Mouse (Mus musculus) stomach, embryonic 16.5 days (tissue): ENCODE measurements around the gene Akr1d1. TPM values are rescaled to one million over a fixed set of nuclear protein-coding genes. Genes with fewer than 3 reads are reported as not detected.
A peak's percentile ranks its signal among the peaks of the same experiment; 100 is the strongest.

Experiments used
- ATAC-seq: fragments of 200-750 bp; cut with Nextera tagmentation; 2 replicates; pipeline ENCODE4 v1.8.0; 2017; ENCODE audit warnings: moderate number of reproducible peaks, moderate TSS enrichment; ENCODE audit not compliant: insufficient read depth, low FRiP score
- H3K27ac ChIP-seq: fragments of 300-500 bp; sonication (generic); 2 replicates; pipeline ENCODE4 v1.5.1; 2014; ENCODE audit warnings: low read length
- H3K27me3 ChIP-seq: fragments of 300-500 bp; sonication (generic); 2 replicates; pipeline ENCODE4 v1.6.1; 2014; ENCODE audit warnings: low read length, control low read depth, mixed read lengths; ENCODE audit not compliant: control insufficient read depth, insufficient read depth
- H3K36me3 ChIP-seq: fragments of 300-500 bp; sonication (generic); 2 replicates; pipeline ENCODE4 v1.6.1; 2014; ENCODE audit warnings: low read length; ENCODE audit not compliant: control insufficient read depth, insufficient read depth
- H3K4me1 ChIP-seq: fragments of 300-500 bp; sonication (generic); 2 replicates; pipeline ENCODE4 v1.6.1; 2014; ENCODE audit warnings: low read length, control low read depth, mixed read lengths; ENCODE audit not compliant: control insufficient read depth, insufficient read depth
- H3K4me2 ChIP-seq: fragments of 300-500 bp; sonication (generic); 2 replicates; pipeline ENCODE4 v1.6.1; 2014; ENCODE audit warnings: low read depth, low read length, mixed read lengths
- H3K4me3 ChIP-seq: fragments of 300-500 bp; sonication (generic); replicated peaks from 2 replicates; pipeline ENCODE4 v1.5.1; 2014; ENCODE audit warnings: mild to moderate bottlenecking, low read length
- H3K9ac ChIP-seq: fragments of 300-500 bp; sonication (generic); 2 replicates; pipeline ENCODE4 v1.6.1; 2014; ENCODE audit warnings: low read length
- H3K9me3 ChIP-seq: fragments of 300-500 bp; sonication (generic); replicated peaks from 2 replicates; pipeline ENCODE4 v1.6.1; 2016; ENCODE audit warnings: low read length, control low read depth; ENCODE audit not compliant: control insufficient read depth
- WGBS: fragments of 180-500 bp; shearing (Covaris S2); extraction: QIAGEN DNeasy Blood & Tissue Kit; methylation state at CpG from one replicate; pipeline ENCODE4 v1.1.7; 2014; 5-methylcytosine and 5-hydroxymethylcytosine counted together
- polyA plus RNA-seq: library from polyadenylated mRNA; unstranded; fragments of >200 nt; fragmentation: Nextera tagmentation; extraction: Ambion mirVana; gene quantifications from 2 replicates; pipeline ENCODE4 v1.2.1, GENCODE M21; 2015

Gene Akr1d1
- polyA plus RNA-seq, 1 experiment from 2014 or later: 0.76 TPM

DNA sequence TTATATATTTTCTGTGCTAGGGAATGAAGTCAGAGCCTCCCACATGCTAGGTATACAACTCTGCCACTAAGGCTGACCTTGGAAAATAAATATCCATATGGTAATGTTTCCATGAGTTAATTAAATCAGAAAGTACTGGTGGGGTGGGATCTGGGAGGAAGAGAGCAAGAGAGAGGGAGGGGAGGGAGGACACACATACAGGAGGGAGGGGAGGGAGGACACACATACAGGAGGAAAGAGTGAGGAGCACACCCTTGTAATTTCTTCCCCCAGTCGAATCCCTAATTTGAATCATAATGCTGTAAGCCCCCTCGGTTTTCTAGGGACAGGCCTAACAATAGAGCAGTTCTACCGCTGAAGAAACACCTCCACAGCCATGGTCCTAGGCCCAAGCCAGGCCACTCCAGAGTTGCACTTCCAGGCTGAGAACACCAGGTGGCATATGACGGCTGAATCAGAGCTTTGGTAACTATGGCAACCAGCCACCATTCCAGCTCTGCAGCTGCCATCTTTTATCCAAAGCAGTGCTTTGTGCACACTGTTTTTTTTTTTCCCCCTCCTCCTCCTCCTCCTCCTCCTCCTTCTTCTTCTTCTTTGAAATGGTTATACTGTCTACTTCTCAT lies 59.5 kb downstream of the Akr1d1 start:
- Histone ChIP-seq H3K4me1 (peaks cover 3% of the 10 kb centered on the region; the same call in 1 of the 2 replicates), H3K36me3 (no peaks in the 10 kb centered on the region), H3K9ac (no peak overlapping the region), H3K27ac (no peak overlapping the region), H3K4me3 (no peak overlapping the region), H3K9me3 (no peaks in the 10 kb centered on the region), H3K4me2 (no peak overlapping the region), H3K27me3 (no peaks in the 10 kb centered on the region)
- 36% methylated on average over 4 of the region's 4 CpGs for WGBS
- no peak for ATAC-seq

DNA sequence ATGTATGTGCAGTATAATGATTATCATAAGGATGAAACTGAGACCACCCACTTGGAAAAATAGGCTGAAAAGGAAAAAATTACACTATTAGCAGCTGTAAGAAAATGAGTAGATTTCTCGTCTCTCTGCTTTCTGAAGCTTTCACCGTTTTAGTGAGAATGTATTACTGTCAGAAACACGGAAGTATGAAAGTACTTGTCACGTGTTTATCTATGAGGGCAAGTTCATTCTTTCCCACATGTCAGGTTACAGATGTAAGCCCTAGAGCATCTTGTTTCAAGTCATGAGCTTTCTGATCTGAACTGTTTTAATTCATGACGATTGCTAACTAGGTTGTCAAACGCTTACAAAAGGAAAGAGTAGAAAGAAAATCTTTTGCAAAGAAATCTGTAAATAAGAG lies 60.8 kb downstream of the Akr1d1 start:
- no peak overlapping the region for H3K27ac ChIP-seq
- H3K9ac ChIP-seq: no peak overlapping the region
- H3K9me3 ChIP-seq: no peaks in the 10 kb centered on the region
- peaks cover 3% of the 10 kb centered on the region; the same call in 1 of the 2 replicates for H3K4me1 ChIP-seq
- no peak overlapping the region for H3K4me2 ChIP-seq
- H3K36me3 ChIP-seq: no peaks in the 10 kb centered on the region
- 72% methylated on average over 6 of the region's 6 CpGs for WGBS
- H3K27me3 ChIP-seq: no peaks in the 10 kb centered on the region
- no peak overlapping the region for H3K4me3 ChIP-seq
- ATAC-seq: no peak

GRCm38 (mm10) chr6:37592101-37593032 lies 62.4 kb downstream of the Akr1d1 start:
- ATAC-seq: peak; percentile 37; the same call in 1 of the 2 replicates
- H3K9ac ChIP-seq: no peak overlapping the region
- peaks cover 3% of the 10 kb centered on the region; the same call in 1 of the 2 replicates for H3K4me1 ChIP-seq
- no peaks in the 10 kb centered on the region for H3K9me3 ChIP-seq
- no peak overlapping the region for H3K4me2 ChIP-seq
- H3K27me3 ChIP-seq: no peaks in the 10 kb centered on the region
- no peaks in the 10 kb centered on the region for H3K36me3 ChIP-seq
- H3K27ac ChIP-seq: peak overlapping the region; percentile 25; the same call in 1 of the 2 replicates
- WGBS: 65% methylated on average over 19 of the region's 19 CpGs
- H3K4me3 ChIP-seq: no peak overlapping the region

DNA sequence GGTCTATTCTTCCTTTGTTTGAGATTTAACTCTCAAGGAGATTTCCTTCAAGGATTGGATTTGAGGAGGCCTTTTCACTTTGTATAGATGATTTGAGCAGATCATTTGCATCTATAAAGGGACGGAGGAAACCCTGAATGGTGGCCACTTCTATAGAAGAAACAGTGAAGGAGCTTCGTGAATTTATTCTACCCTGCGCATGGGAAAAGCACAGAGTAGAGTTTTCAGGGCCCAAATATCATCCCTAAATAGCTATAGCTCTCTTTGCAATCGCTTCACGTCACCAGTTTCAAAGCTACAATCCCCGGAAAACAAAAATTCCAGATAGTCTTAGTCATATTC lies 63.0 kb downstream of the Akr1d1 start:
- Histone ChIP-seq H3K27ac (peak overlapping the region; percentile 25; the same call in 1 of the 2 replicates), H3K4me3 (no peak overlapping the region), H3K4me1 (peaks cover 3% of the 10 kb centered on the region; the same call in 1 of the 2 replicates), H3K27me3 (no peaks in the 10 kb centered on the region), H3K9ac (no peak overlapping the region), H3K4me2 (no peak overlapping the region), H3K9me3 (no peaks in the 10 kb centered on the region), H3K36me3 (no peaks in the 10 kb centered on the region)
- WGBS: 63% methylated on average over 6 of the region's 6 CpGs
- ATAC-seq: no peak

- Histone ChIP-seq H3K36me3 (no peaks in the 10 kb centered on the region), H3K27ac (no peak overlapping the region), H3K9ac (no peak overlapping the region; the same call in 1 of the 2 replicates), H3K9me3 (no peaks in the 10 kb centered on the region), H3K4me3 (no peak overlapping the region), H3K4me1 (peaks cover 3% of the 10 kb centered on the region; the same call in 1 of the 2 replicates), H3K27me3 (no peaks in the 10 kb centered on the region), H3K4me2 (no peak overlapping the region)
- ATAC-seq: no peak
- 26% methylated on average over 5 of the region's 5 CpGs for WGBS
Measured at GRCm38 (mm10) chr6:37593551-37594089, 63.6 kb downstream of the Akr1d1 start.

- peak; percentile 66; the same call in 1 of the 2 replicates for ATAC-seq
- no peak overlapping the region for H3K9ac ChIP-seq
Measured at GRCm38 (mm10) chr6:37597088-37597487, 67.1 kb downstream of the Akr1d1 start.

DNA sequence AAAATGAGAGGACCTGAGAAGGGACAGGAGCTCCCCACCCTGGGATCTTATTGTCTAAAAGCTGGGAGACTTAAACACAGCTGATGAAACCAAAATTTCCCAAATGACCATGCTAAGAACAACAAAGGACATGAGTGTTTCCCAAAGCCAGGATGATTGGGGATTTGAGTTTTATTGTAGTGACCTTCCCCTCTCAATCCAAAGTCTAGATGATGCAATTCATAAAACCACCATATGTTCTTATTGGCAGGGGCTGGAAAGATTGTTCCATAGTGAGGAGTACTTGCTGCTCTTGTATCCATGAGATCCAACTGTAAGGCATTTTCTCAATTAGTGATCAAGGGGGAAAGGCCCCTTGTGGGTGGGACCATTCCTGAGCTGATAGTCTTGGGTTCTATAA lies 68.1 kb downstream of the Akr1d1 start:
- Histone ChIP-seq H3K36me3 (no peaks in the 10 kb centered on the region), H3K4me1 (peaks cover 3% of the 10 kb centered on the region; the same call in 1 of the 2 replicates), H3K4me3 (no peak overlapping the region), H3K27me3 (no peaks in the 10 kb centered on the region), H3K9me3 (no peaks in the 10 kb centered on the region), H3K9ac (no peak overlapping the region), H3K4me2 (no peak overlapping the region), H3K27ac (no peak overlapping the region)
- ATAC-seq: no peak

More at GRCm38 (mm10) chr6:37597088-37597487, 67.1 kb downstream of the Akr1d1 start:
- Histone ChIP-seq H3K9me3 (no peaks in the 10 kb centered on the region), H3K4me2 (no peak overlapping the region), H3K4me3 (no peak overlapping the region), H3K27me3 (no peaks in the 10 kb centered on the region), H3K4me1 (peaks cover 3% of the 10 kb centered on the region; the same call in 1 of the 2 replicates), H3K27ac (no peak overlapping the region), H3K36me3 (no peaks in the 10 kb centered on the region)
- 34% methylated on average over 2 of the region's 2 CpGs for WGBS

DNA sequence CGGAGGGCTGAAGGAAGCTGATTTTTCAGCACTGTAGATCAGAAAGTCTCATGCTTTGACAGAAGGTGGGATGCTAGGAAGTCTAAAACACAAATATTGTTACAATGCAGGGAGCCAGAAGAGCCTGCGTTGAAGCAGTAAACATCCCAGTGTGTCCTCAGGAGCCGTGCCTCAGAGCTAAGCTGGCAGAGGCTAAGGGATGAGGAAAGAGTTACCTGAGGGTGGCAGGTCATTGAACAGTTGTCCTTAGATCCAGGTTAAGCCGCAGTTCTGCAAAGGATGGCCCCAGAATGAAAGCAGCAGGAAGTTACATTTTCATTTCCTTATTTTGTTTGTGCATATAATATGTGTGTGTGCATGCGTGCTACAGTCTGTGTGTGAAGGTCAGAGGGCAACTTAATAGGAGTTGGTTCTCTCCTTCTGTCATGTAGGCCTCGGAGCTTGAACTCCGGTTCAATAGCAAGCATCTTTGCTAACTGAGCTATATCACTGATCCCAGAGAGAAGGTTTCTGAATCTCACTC lies 71.1 kb downstream of the Akr1d1 start:
- Histone ChIP-seq H3K4me1 (no peaks in the 10 kb centered on the region), H3K4me2 (no peak overlapping the region), H3K9ac (no peak overlapping the region), H3K9me3 (no peaks in the 10 kb centered on the region), H3K36me3 (no peaks in the 10 kb centered on the region), H3K27ac (no peak overlapping the region), H3K4me3 (no peak overlapping the region), H3K27me3 (no peaks in the 10 kb centered on the region)
- 76% methylated on average over 7 of the region's 7 CpGs for WGBS
- ATAC-seq: no peak
